ENCODE assay signal across 8 mouse cellular contexts in genomic region chr13:49421959-49422358, GRCm38 (mm10). TPM values are rescaled to one million over a fixed set of nuclear protein-coding genes. Genes with fewer than 3 reads are reported as not detected.
DNase-seq lines count a peak whose midpoint lies in the region; ATAC-seq and TF ChIP-seq lines count a peak whose summit lies in the region.

No protein-coding gene starts in this region.

- no peak for TF ChIP-seq CTCF in CH12.LX (conservative IDR thresholded peaks at IDR 0.05 in 1 of 2, IDR thresholded peaks at IDR 0.05 in 1 of 2; ENCODE audit: low read depth in 2 of 2, low read length in 2 of 2)

- H3K9ac ChIP-seq in heart, embryonic 11.5 days (ENCODE audit: low read depth, low read length): peak overlapping the region; percentile 80
- H3K9ac ChIP-seq in CH12.LX (ENCODE audit: insufficient read depth, low read depth): peak overlapping the region; percentile 51
- H3K9ac ChIP-seq in forebrain, embryonic 13.5 days: peak overlapping the region; percentile 87
- H3K9ac ChIP-seq in liver, embryonic 16.5 days (ENCODE audit: low read depth, low read length): peak overlapping the region; percentile 83

- intact Hi-C loops in heart, postnatal 14 days (cut with DNase I): no loop called here

- dilution Hi-C loops in CH12.LX (cut with MboI; ENCODE audit: extremely low pct_ligation_motif_present, extremely low pct_unique_long_range_greater_than_20kb, low sequenced_read_pairs): no loop called here

- H3K4me3 ChIP-seq in heart, embryonic 11.5 days (ENCODE audit: low read depth, low read length): peak overlapping the region; percentile 88
- peak overlapping the region; percentile 89 to 96 (median 91) for H3K4me3 ChIP-seq in CH12.LX (replicated peaks in 1 of 3; ENCODE audit: low read depth in 2 of 3, low read length in 2 of 3, poor library complexity in 1 of 3)
- H3K4me3 ChIP-seq in forebrain, embryonic 13.5 days: peak overlapping the region; percentile 86
- peak overlapping the region; percentile 85 for H3K4me3 ChIP-seq in liver, embryonic 16.5 days (ENCODE audit: low read depth, low read length)

- no peak for TF ChIP-seq RAD21 in CH12.LX (IDR thresholded peaks at IDR 0.05; ENCODE audit: low read depth, low read length)

- peaks cover 15% of the 10 kb centered on the region for H3K79me2 ChIP-seq in CH12.LX (replicated peaks; ENCODE audit: control insufficient read depth, extremely low read depth, insufficient read depth, poor library complexity, severe bottlenecking)

- H3K9me3 ChIP-seq in heart, embryonic 11.5 days (replicated peaks; ENCODE audit: control insufficient read depth, low read length): no peaks in the 10 kb centered on the region
- peaks cover 5% of the 10 kb centered on the region for H3K9me3 ChIP-seq in CH12.LX (replicated peaks; ENCODE audit: low read length)
- no peaks in the 10 kb centered on the region for H3K9me3 ChIP-seq in forebrain, embryonic 13.5 days (replicated peaks)
- no peaks in the 10 kb centered on the region for H3K9me3 ChIP-seq in liver, embryonic 16.5 days (replicated peaks; ENCODE audit: control insufficient read depth, low read length)

- WGBS in heart, embryonic 11.5 days (ENCODE audit: insufficient replicate concordance): 17% methylated on average over 4 of the region's 4 CpGs
- 37% methylated on average over 4 of the region's 4 CpGs for WGBS in forebrain, embryonic 13.5 days
- 18% methylated on average over 4 of the region's 4 CpGs for WGBS in liver, embryonic 16.5 days (ENCODE audit: insufficient replicate concordance)

- H3K27ac ChIP-seq in heart, embryonic 11.5 days (ENCODE audit: low read depth, low read length): no peak overlapping the region
- no peak overlapping the region for H3K27ac ChIP-seq in CH12.LX (ENCODE audit: insufficient read depth, low read depth)
- H3K27ac ChIP-seq in forebrain, embryonic 13.5 days: no peak overlapping the region
- no peak overlapping the region for H3K27ac ChIP-seq in liver, embryonic 16.5 days (ENCODE audit: low read length)

- no peak; the same call in 1 of the 2 replicates for ATAC-seq in heart, embryonic 11.5 days (replicated peaks; ENCODE audit: insufficient number of reproducible peaks, low FRiP score, low TSS enrichment)
- ATAC-seq in forebrain, embryonic 13.5 days: no peak
- ATAC-seq in liver, embryonic 16.5 days (ENCODE audit: low read depth): no peak

- no peaks in the 10 kb centered on the region for H3K36me3 ChIP-seq in heart, embryonic 11.5 days (ENCODE audit: control insufficient read depth, insufficient read depth, low read length)
- peaks cover 0 to 29% of the 10 kb centered on the region in 2 experiments for H3K36me3 ChIP-seq in CH12.LX (replicated peaks in 1 of 2; ENCODE audit: control insufficient read depth in 1 of 2, insufficient read depth in 1 of 2, low read length in 1 of 2)
- peaks cover 5% of the 10 kb centered on the region; the same call in 1 of the 2 replicates for H3K36me3 ChIP-seq in forebrain, embryonic 13.5 days (ENCODE audit: poor library complexity, severe bottlenecking)
- H3K36me3 ChIP-seq in liver, embryonic 16.5 days (ENCODE audit: control insufficient read depth, insufficient read depth): no peaks in the 10 kb centered on the region

- H3K27me3 ChIP-seq in heart, embryonic 11.5 days (ENCODE audit: control insufficient read depth, insufficient read depth, low read length): no peaks in the 10 kb centered on the region
- no peaks in the 10 kb centered on the region for H3K27me3 ChIP-seq in CH12.LX (replicated peaks)
- peaks cover 4% of the 10 kb centered on the region; the same call in 1 of the 2 replicates for H3K27me3 ChIP-seq in forebrain, embryonic 13.5 days
- no peaks in the 10 kb centered on the region for H3K27me3 ChIP-seq in liver, embryonic 16.5 days (ENCODE audit: control insufficient read depth, insufficient read depth, low read depth, low read length)

- in situ Hi-C loops in CH12.LX (cut with MboI; ENCODE audit: low pct_ligation_motif_present, low pct_unique_long_range_greater_than_20kb, low sequenced_read_pairs): no loop called here

- no peak for TF ChIP-seq POLR2A in CH12.LX (IDR thresholded peaks at IDR 0.05; ENCODE audit: low read depth, low read length)

- H3K4me2 ChIP-seq in heart, embryonic 11.5 days: peak overlapping the region; percentile 96
- H3K4me2 ChIP-seq in CH12.LX (ENCODE audit: insufficient read depth, low read depth, poor library complexity, severe bottlenecking): peak overlapping the region; percentile 64
- H3K4me2 ChIP-seq in forebrain, embryonic 13.5 days: peak overlapping the region; percentile 97
- H3K4me2 ChIP-seq in liver, embryonic 16.5 days (ENCODE audit: low read depth, low read length): peak overlapping the region; percentile 84

- peaks cover 16% of the 10 kb centered on the region for H3K4me1 ChIP-seq in heart, embryonic 11.5 days (ENCODE audit: control insufficient read depth, insufficient read depth, low read length)
- peaks cover 10 to 46% of the 10 kb centered on the region in 2 experiments; a peak in 2 of 4 replicates for H3K4me1 ChIP-seq in CH12.LX (ENCODE audit: control insufficient read depth in 1 of 2, insufficient read depth in 2 of 2)
- H3K4me1 ChIP-seq in forebrain, embryonic 13.5 days: peaks cover 33% of the 10 kb centered on the region
- H3K4me1 ChIP-seq in liver, embryonic 16.5 days (ENCODE audit: control insufficient read depth, low read depth, low read length): peaks cover 22% of the 10 kb centered on the region

- TF ChIP-seq EP300 in CH12.LX (IDR thresholded peaks at IDR 0.05; ENCODE audit: low read length): no peak

- DNase-seq in heart, postnatal 14 days: no peak
- no peak for DNase-seq in CH12.LX (ENCODE audit: extremely low read depth)
- DNase-seq in urinary bladder, postnatal 10 days (ENCODE audit: low spot score): no peak
- no peak for DNase-seq in adrenal gland, postnatal 25 days
- no peak for DNase-seq in embryo, embryonic 9.5 days (ENCODE audit: extremely low spot score)

TF ChIP-seq in CH12.LX, 34 proteins besides CTCF, POLR2A, EP300 and RAD21:
- TF ChIP-seq ETS1 (conservative IDR thresholded peaks at IDR 0.05; ENCODE audit: low read depth, low read length) (no peak), KAT2A (IDR thresholded peaks at IDR 0.05; ENCODE audit: insufficient replicate concordance, low read length) (no peak), E2F4 (IDR thresholded peaks at IDR 0.05; ENCODE audit: insufficient replicate concordance, low read depth, low read length) (no peak), NELFE (IDR thresholded peaks at IDR 0.05; ENCODE audit: low read depth, low read length) (no peak), NRF1 (IDR thresholded peaks at IDR 0.05; ENCODE audit: low read depth, low read length) (no peak), CHD2 (IDR thresholded peaks at IDR 0.05; ENCODE audit: low read length) (no peak), JUN (IDR thresholded peaks at IDR 0.05; ENCODE audit: insufficient read depth, low read depth, low read length) (no peak), JUND (conservative IDR thresholded peaks at IDR 0.05; ENCODE audit: low read depth, low read length) (no peak), ZMIZ1 (IDR thresholded peaks at IDR 0.05; ENCODE audit: low read depth, low read length) (no peak), BHLHE40 (IDR thresholded peaks at IDR 0.05; ENCODE audit: low read depth, low read length) (no peak), USF1 (IDR thresholded peaks at IDR 0.05; ENCODE audit: low read depth, low read length) (no peak), GABPA (IDR thresholded peaks at IDR 0.05; ENCODE audit: insufficient replicate concordance, low read depth, low read length) (no peak), MAX (IDR thresholded peaks at IDR 0.05; ENCODE audit: low read length) (no peak)

RNA-seq across cellular contexts. Expression of gene Ippk, which starts 0.9 kb away (rescaled TPM):
- polyA plus RNA-seq in heart, embryonic 11.5 days (2014; fragmentation: Nextera tagmentation; extraction: Ambion mirVana): 11.1 and 11.6 TPM in 2 replicates
- total RNA-seq in heart, postnatal 14 days (2021): 1 to 10 TPM; 7.1 to 7.4 TPM
- total RNA-seq in CH12.LX (2012; rRNA removed) (8.7 and 11.4 TPM in 2 replicates), CH12.LX (2014; rRNA removed) (21.5 and 23.6 TPM in 2 replicates)
- polyA plus RNA-seq in CH12.LX (2012; ENCODE audit: insufficient read length, low read depth): 9.0 and 10.3 TPM in 2 replicates
- polyA plus RNA-seq in forebrain, embryonic 13.5 days (2015; fragmentation: Nextera tagmentation; extraction: Ambion mirVana): 14.1 and 16.1 TPM in 2 replicates
- polyA plus RNA-seq in liver, embryonic 16.5 days (2015; fragmentation: Nextera tagmentation; extraction: Ambion mirVana): 6.6 and 6.8 TPM in 2 replicates
- total RNA-seq in adrenal gland, postnatal 25 days (2021): 24.1 and 27.7 TPM in 2 replicates
